8 mouse cellular contexts compared by ENCODE assay signal in the genomic region with DNA sequence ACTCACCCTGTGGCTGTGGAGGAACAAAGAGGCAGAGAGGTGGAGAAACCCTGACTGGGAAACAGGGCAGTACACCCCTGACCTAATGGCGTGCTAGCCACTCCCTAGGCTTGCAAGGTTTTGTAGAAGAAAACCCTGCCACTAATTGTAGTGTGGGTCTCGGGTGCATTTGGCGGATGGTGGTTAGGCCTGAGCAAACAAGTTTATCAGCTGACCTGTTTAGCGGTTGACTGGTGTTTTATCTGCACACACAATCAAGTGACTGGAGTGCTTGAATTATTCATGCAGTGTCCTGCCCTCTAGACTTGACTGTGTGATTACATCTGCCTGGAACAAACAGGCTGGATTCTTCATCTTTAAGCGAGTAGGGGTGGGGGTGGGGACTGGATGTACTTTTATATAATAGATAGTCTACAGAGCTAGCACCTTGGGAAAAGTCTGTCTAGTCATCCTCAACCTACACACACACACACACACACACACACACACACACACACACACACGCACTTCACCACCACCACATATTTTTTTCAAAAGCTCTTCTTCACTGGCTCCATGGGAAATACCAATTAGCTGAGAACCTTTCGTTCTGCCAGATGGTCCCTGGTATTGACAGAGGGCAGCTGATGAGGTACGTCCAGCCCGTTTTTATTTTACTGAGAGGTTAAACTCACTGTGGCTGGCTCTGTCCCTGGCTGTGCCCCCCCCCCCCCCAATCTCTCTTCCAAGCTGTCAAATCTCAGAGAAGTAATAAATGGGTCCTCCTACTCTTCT. TPM values are rescaled to one million over a fixed set of nuclear protein-coding genes. Genes with fewer than 3 reads are reported as not detected.
DNase-seq lines count a peak whose midpoint lies in the region; ATAC-seq and TF ChIP-seq lines count a peak whose summit lies in the region.

No protein-coding gene starts in this region.

- no peak for TF ChIP-seq CTCF in Patski (IDR thresholded peaks at IDR 0.05)
- TF ChIP-seq CTCF in heart, adult 2 months (IDR thresholded peaks at IDR 0.05): no peak

- no peak for TF ChIP-seq POLR2A in heart, adult 2 months (IDR thresholded peaks at IDR 0.05; ENCODE audit: insufficient read depth, low read depth, low read length)

- H3K9ac ChIP-seq in hindbrain, embryonic 12.5 days: peak overlapping the region; percentile 44
- no peak overlapping the region for H3K9ac ChIP-seq in limb, embryonic 15.5 days
- H3K9ac ChIP-seq in heart, adult 2 months (ENCODE audit: low read depth, low read length): no peak overlapping the region

- in situ Hi-C loops in Patski (cut with MboI; ENCODE audit: low pct_unique_long_range_greater_than_20kb): no loop called here

- no peak for TF ChIP-seq EP300 in heart, adult 2 months (IDR thresholded peaks at IDR 0.05; ENCODE audit: insufficient read depth, low read depth, low read length)

- peaks cover 27% of the 10 kb centered on the region for H3K36me3 ChIP-seq in hindbrain, embryonic 12.5 days
- peaks cover 23% of the 10 kb centered on the region for H3K36me3 ChIP-seq in limb, embryonic 15.5 days
- H3K36me3 ChIP-seq in splenic B cell, adult 2 months (ENCODE audit: control insufficient read depth, insufficient read depth, low read length, poor library complexity, severe bottlenecking): peaks cover 9% of the 10 kb centered on the region
- H3K36me3 ChIP-seq in heart, adult 2 months (ENCODE audit: control insufficient read depth, insufficient read depth, low read length): no peaks in the 10 kb centered on the region; the same call in 1 of the 2 replicates

- peaks cover 84% of the 10 kb centered on the region for H3K4me1 ChIP-seq in hindbrain, embryonic 12.5 days
- H3K4me1 ChIP-seq in limb, embryonic 15.5 days: peaks cover 79% of the 10 kb centered on the region
- H3K4me1 ChIP-seq in heart, adult 2 months (ENCODE audit: control insufficient read depth, insufficient read depth, low read length): peaks cover 12% of the 10 kb centered on the region

- intact Hi-C loops in heart, adult 2 months (cut with DNase I): no loop called here

- no peaks in the 10 kb centered on the region for H3K9me3 ChIP-seq in hindbrain, embryonic 12.5 days (replicated peaks)
- H3K9me3 ChIP-seq in limb, embryonic 15.5 days: no peaks in the 10 kb centered on the region

- WGBS in hindbrain, embryonic 12.5 days: 10% methylated on average over 9 of the region's 9 CpGs
- 33% methylated on average over 9 of the region's 9 CpGs for WGBS in limb, embryonic 15.5 days
- WGBS in heart, adult 2 months: 65% methylated on average over 9 of the region's 9 CpGs

- H3K27ac ChIP-seq in hindbrain, embryonic 12.5 days: peak overlapping the region; percentile 85
- 0 out of 2 replicates have a peak overlapping the region, but pooled peaks have one; percentile 1 for H3K27ac ChIP-seq in limb, embryonic 15.5 days
- H3K27ac ChIP-seq in heart, adult 2 months: no peak overlapping the region

- DNase-seq in 416B (ENCODE audit: low read depth) (peak; percentile 99), Patski (ENCODE audit: low read depth, low spot score) (no peak)
- DNase-seq in splenic B cell, adult 2 months (ENCODE audit: low read depth, low spot score): peak; percentile 27
- no peak for DNase-seq in heart, adult 2 months
- no peak for DNase-seq in adrenal gland, postnatal 36 days
- DNase-seq in spleen, postnatal 36 days (ENCODE audit: low spot score in 2 of 2): no peak

- H3K4me2 ChIP-seq in hindbrain, embryonic 12.5 days (replicated peaks): peak overlapping the region; percentile 91
- H3K4me2 ChIP-seq in limb, embryonic 15.5 days: peak overlapping the region; percentile 37

- POLR2A ChIA-PET in Patski (lab: Charles Lee): interaction anchor here (0.6 to 2.7 kb wide), 5 partner anchors 16 to 333 kb away, joined by 3 to 16 read pairs (median 7); no protein-coding TSS in a partner anchor

- peak overlapping the region; percentile 24 for H3K4me3 ChIP-seq in hindbrain, embryonic 12.5 days
- H3K4me3 ChIP-seq in limb, embryonic 15.5 days: peak overlapping the region; percentile 89
- H3K4me3 ChIP-seq in heart, adult 2 months: no peak overlapping the region

- peak; percentile 24 for ATAC-seq in Patski
- ATAC-seq in hindbrain, embryonic 12.5 days (ENCODE audit: low FRiP score): peak; percentile 52
- ATAC-seq in limb, embryonic 15.5 days (ENCODE audit: insufficient number of reproducible peaks, low FRiP score, low TSS enrichment, low read depth): no peak

- no peaks in the 10 kb centered on the region for H3K79me2 ChIP-seq in heart, adult 2 months (replicated peaks; ENCODE audit: control insufficient read depth, insufficient read depth, low read length)

- CTCF ChIA-PET in Patski (lab: Charles Lee): interaction anchor here (1.4 to 2.0 kb wide), 3 partner anchors 22 to 26 kb away, joined by 4 to 6 read pairs (median 5); no protein-coding TSS in a partner anchor

- no peaks in the 10 kb centered on the region for H3K27me3 ChIP-seq in Patski
- H3K27me3 ChIP-seq in hindbrain, embryonic 12.5 days: no peaks in the 10 kb centered on the region
- no peaks in the 10 kb centered on the region for H3K27me3 ChIP-seq in limb, embryonic 15.5 days
- no peaks in the 10 kb centered on the region for H3K27me3 ChIP-seq in splenic B cell, adult 2 months (ENCODE audit: control insufficient read depth, insufficient read depth, low read length, poor library complexity, severe bottlenecking)
- H3K27me3 ChIP-seq in heart, adult 2 months (ENCODE audit: control insufficient read depth, insufficient read depth, low read length): peaks cover 2% of the 10 kb centered on the region; the same call in 1 of the 2 replicates

RNA-seq across cellular contexts. Expression of a gene that starts 5.7 kb away (rescaled TPM):
- 101 TPM for polyA plus RNA-seq in Patski (2021)
- polyA plus RNA-seq in hindbrain, embryonic 12.5 days (2016; fragmentation: Nextera tagmentation; extraction: Ambion mirVana): 56.3 and 59.9 TPM in 2 replicates
- polyA plus RNA-seq in limb, embryonic 15.5 days (2015; fragmentation: Nextera tagmentation; extraction: Ambion mirVana): 38.0 and 42.9 TPM in 2 replicates
- total RNA-seq in heart, adult 2 months (2021): 10 to 100 TPM; 16.5 to 16.8 TPM
- 15.7 and 16.6 TPM in 2 replicates for polyA plus RNA-seq in heart, adult 2 months (2012; rRNA removed)
- 100 to 1,000 TPM; 121 to 144 TPM for total RNA-seq in adrenal gland, postnatal 36 days (2021)

Comparison
In these comparisons a context has a peak if more than half of its experiments do, and no peak if none do; other contexts are left out.
1. DNase-seq: peak in 416B (single experiment) and splenic B cell, adult 2 months (single experiment); none in Patski (single experiment), heart, adult 2 months (0 of 2), adrenal gland, postnatal 36 days (0 of 2) and spleen, postnatal 36 days (0 of 2).